Mouse (Mus musculus) cerebellum, adult 8-10 months (tissue): ENCODE data around the gene Ipo5.

Experiments used
- DNase-seq: peaks from one replicate; pipeline ENCODE4 v3.0.0; 2022

The Ipo5 gene

DNA sequence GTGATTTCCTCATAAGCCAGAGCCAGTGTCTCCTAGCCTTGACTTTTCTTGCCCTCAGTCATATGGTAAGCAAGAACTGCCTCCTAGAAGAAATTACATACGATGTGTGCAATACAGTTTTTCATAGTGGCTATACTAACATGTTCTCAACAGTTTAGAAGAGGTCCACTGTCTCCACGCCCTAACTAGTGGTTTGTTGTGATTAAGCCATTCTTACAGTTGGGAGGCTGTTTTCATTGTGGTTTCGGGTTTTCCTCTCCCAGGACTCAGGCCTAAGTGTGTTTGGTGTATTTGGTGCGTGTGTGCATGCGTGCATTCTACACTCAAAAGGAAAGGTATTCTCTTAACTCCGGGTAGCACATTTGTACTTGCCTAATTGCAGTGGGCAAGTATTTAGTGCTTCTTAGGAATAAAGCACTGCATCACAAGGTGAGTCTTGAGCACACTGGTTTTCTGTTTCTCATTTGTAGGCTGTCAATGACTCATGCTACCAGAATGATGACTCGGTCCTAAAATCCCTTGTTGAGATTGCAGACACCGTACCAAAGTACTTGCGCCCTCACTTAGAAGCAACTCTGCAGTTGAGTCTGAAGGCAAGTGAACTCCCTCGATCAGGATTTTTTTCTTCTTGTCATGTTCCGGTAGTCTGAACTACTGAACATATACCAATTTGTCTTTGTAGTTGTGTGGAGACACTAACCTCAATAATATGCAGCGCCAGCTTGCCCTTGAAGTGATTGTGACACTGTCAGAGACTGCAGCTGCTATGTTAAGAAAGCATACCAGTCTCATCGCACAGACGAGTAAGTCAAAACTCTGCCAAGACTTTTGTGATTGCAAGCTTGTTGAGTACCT lies 14.9 kb downstream of the Ipo5 start:
- DNase-seq = no peak

GRCm38 (mm10) chr14:120931236-120931635 lies 20.2 kb downstream of the Ipo5 start:
- DNase-seq = no peak

DNA sequence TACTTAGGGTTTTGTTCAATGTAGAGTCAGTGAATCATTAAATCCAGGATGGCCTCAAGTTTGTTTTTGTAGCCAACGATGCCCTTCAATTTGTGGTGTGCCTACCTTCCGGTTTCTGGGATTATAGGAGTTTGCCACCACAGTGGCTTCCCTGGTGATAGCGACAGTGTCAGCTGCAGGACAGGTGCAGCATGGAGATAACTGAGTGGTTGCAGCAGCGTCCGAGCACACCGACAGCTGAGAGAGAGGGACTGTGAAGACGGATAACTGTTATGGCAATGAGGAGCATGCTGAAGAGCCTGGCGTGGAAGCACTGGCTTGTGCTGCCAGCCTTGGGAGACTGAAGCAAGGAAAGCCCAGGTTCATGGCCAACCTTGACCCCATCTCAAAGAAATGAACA lies 22.6 kb downstream of the Ipo5 start:
- DNase-seq = no peak

DNA sequence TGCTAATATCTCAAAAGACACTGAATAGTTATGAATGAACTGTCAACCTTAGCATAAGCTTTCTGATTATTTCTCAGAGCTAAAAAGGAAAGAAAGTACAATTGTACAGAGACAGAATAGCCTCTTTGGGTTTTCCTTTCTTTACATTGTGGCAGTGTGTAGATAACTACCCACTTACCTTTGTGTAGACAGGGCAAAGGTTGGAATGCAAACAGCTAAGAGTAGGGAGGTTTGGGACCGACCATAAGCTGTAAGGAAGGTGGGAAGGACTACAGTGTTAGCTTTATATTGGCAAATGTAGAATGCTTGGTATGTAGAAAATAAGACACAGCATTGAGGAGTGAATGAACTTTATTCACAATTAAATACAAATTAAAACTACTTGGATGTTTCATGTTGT lies 26.1 kb downstream of the Ipo5 start:
- no peak for DNase-seq

GRCm38 (mm10) chr14:120942803-120943202 lies 31.8 kb downstream of the Ipo5 start:
- no peak for DNase-seq

GRCm38 (mm10) chr14:120945146-120945545 lies 34.1 kb downstream of the Ipo5 start:
- no peak for DNase-seq

- DNase-seq = no peak
Observed at GRCm38 (mm10) chr14:120947104-120947503, 36.1 kb downstream of the Ipo5 start.

- no peak for DNase-seq
Observed at GRCm38 (mm10) chr14:120949002-120949401, 38.0 kb downstream of the Ipo5 start.

DNA sequence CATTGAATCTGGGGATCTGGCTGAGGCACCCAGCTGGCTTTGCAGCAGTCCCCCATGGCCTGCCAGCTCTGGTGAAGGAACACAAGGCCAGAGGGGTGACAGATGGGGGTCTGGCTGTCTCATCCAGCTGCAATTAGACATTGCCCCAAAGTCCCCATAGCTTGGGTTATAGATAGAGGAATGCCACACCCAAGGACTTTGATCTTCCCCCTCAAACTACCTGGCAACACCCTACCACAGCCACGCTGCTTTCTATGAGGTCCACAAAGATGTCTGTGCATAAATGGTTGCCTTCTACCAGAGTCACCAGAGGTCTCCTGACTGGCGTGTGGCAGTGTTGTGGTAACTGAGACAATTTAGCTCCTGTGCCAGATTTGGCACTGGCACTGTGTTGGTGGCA lies 39.0 kb downstream of the Ipo5 start:
- DNase-seq = no peak

- no peak for DNase-seq
Observed at GRCm38 (mm10) chr14:120952434-120952833, 41.4 kb downstream of the Ipo5 start.

- DNase-seq = no peak
Observed at GRCm38 (mm10) chr14:120960551-120960950, 49.5 kb downstream of the Ipo5 start.

- no peak for DNase-seq
Observed at GRCm38 (mm10) chr14:120960991-120961390, 50.0 kb downstream of the Ipo5 start.

DNA sequence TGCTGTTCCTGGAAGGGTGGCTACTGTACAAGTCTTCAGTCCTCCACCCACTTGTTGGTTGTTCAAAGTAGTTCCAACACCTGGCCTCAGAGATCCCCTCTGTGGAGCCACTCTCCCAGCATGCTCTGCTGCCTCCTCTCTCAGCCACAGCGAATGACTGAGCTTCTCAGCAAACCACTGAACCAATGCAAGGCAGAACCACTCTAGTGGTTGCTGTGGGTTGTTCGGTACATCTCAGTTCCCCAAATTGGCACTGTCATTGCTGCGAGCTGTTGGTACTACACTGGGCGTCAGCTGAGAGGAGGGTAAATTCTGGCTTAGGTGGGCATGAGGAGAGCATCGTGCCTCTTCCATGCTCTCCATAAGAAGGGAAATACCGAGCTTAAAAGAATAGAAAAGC lies 56.0 kb downstream of the Ipo5 start:
- no peak for DNase-seq

DNA sequence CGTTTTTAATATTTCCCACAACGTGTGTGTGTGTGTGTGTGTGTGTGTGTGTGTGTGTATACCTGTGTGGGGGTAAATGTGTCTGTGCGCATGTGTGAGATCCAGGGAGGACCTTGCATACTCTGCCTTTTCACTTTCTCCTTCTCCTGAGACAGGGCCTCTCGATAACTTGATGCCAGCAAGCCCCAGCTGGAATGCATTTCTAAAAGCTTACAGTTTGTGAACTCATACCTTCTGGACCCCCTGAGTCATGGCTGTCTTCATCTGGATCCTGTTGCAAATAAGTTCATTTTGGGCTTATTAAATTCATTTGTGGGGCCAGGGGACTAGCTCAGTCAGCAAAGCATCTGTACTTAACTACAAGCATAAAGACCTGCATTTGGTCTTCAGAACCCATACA lies 57.7 kb downstream of the Ipo5 start:
- DNase-seq = no peak

DNA sequence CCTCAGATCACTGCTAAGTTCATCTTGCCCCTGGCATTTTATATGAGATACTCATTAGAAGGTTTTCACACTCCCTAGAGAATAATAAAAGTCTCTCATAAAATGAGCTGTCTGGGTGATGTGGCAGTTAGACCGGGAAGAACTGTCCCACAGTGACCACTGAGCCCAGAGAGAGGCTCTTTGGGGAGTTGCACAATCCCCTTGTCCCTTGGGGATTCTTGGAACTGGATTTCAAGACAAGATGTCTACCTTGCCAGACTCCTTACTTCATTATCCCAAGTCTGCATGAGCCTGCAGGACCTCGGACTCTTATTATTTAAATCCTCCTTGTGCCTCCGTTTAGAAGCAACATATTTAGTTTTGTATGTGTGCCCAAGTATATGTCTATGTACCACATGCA lies 58.6 kb downstream of the Ipo5 start:
- no peak for DNase-seq

DNA sequence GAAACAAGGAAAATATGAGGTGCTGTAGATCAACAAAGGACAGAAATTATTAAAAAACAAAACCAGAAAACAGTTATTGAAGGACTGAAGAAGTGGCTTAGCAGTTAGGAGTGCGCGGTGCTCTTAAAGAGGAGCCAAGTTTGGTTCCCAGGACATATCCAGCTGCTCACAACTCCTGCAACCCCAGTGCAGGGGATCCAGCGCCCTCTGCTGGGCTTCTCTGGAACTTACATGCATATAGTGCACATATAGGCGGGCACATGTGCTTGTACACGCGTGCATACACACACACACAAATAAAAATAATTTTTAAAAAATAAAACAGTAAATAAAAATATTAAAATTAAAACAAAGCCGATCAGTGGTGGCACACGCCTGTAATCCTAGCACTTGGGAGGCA lies 59.6 kb downstream of the Ipo5 start:
- no peak for DNase-seq

DNA sequence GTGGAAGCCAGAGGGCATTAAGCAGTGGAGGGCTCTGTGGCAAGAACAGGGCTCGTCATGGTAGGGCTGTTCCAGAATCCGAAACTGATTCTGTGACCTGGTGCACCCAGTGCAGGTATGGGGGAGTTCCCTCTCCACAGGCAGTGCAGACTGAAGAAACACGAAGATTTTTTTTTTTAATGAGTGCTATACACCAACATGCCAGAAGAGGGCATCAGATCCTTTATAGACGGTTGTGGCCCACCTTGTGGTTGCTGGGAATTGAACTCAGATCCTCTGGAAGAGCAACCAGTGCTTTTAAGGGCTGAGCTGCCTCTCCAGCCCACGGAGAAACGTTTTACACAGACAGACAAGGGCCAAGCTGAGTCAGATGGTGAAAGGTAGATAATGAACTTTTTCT lies 60.3 kb downstream of the Ipo5 start:
- DNase-seq = no peak

GRCm38 (mm10) chr14:120979559-120979958 lies 68.5 kb downstream of the Ipo5 start:
- DNase-seq = peak; percentile 14

- no peak for DNase-seq
Observed at GRCm38 (mm10) chr14:120989126-120989525, 78.1 kb downstream of the Ipo5 start.
